Mouse (Mus musculus) macrophage (primary cell): ENCODE measurements at regions not wholly inside any gene's neighbourhood (a gene's known extent, or its start where the extent isn't known, plus 50 kb on each side); places are given as distances from the start of the nearest gene placed in this dataset.

ENCODE experiments used
- H3K27ac ChIP-seq: fragments of 350-480 bp; formaldehyde crosslinking; 2 replicates; pipeline ENCODE4 v1.9.0; 2021
- H3K36me3 ChIP-seq: fragments of 350-480 bp; formaldehyde crosslinking; 2 replicates; pipeline ENCODE4 v1.9.0; 2021; ENCODE audit errors: inconsistent target
- H3K4me3 ChIP-seq: fragments of 350-480 bp; formaldehyde crosslinking; 2 replicates; pipeline ENCODE4 v1.9.0; 2021; ENCODE audit errors: inconsistent target
- H3K79me2 ChIP-seq: fragments of 350-480 bp; formaldehyde crosslinking; 2 replicates; pipeline ENCODE4 v1.9.0; 2021; ENCODE audit errors: inconsistent target
- WGBS: methylation state at CpG from one replicate; pipeline ENCODE4 v1.1.7; 2026; ENCODE audit warnings: inconsistent platforms; ENCODE audit not compliant: missing documents; 5-methylcytosine and 5-hydroxymethylcytosine counted together

- WGBS, result 90% methylated on average over 7 of the region's 8 CpGs
- Histone ChIP-seq H3K79me2 (no peaks in the 10 kb centered on the region), H3K4me3 (no peak overlapping the region), H3K36me3 (no peaks in the 10 kb centered on the region), H3K27ac (no peak overlapping the region)
Measured at GRCm38 (mm10) chrX:11898280-11898679, 261.9 kb downstream of the Bcor start.

- WGBS, result 80% methylated on average over 5 of the region's 6 CpGs
- Histone ChIP-seq H3K79me2 (no peaks in the 10 kb centered on the region), H3K4me3 (no peak overlapping the region), H3K36me3 (no peaks in the 10 kb centered on the region), H3K27ac (no peak overlapping the region)
Measured at GRCm38 (mm10) chrX:11899051-11899450, 261.1 kb downstream of the Bcor start.

- Histone ChIP-seq H3K79me2 (no peaks in the 10 kb centered on the region), H3K27ac (no peak overlapping the region), H3K36me3 (no peaks in the 10 kb centered on the region), H3K4me3 (no peak overlapping the region)
- 76% methylated on average over 3 of the region's 3 CpGs for WGBS
Measured at GRCm38 (mm10) chrX:11899914-11900313, 260.2 kb downstream of the Bcor start.

- WGBS, result 82% methylated on average over 5 of the region's 5 CpGs
Measured at GRCm38 (mm10) chrX:11901791-11902190, 258.4 kb downstream of the Bcor start.

GRCm38 (mm10) chrX:11903116-11903700, 256.9 kb downstream of the Bcor start:
- 98% methylated on average over 4 of the region's 4 CpGs for WGBS
- H3K36me3 ChIP-seq, result no peaks in the 10 kb centered on the region
- no peak overlapping the region for H3K4me3 ChIP-seq
- H3K27ac ChIP-seq, result no peak overlapping the region
- H3K79me2 ChIP-seq, result no peaks in the 10 kb centered on the region

More at GRCm38 (mm10) chrX:11901791-11902190, 258.4 kb downstream of the Bcor start:
- Histone ChIP-seq H3K36me3 (no peaks in the 10 kb centered on the region), H3K4me3 (no peak overlapping the region), H3K79me2 (no peaks in the 10 kb centered on the region), H3K27ac (no peak overlapping the region)

- H3K4me3 ChIP-seq, result no peak overlapping the region
- H3K36me3 ChIP-seq, result no peaks in the 10 kb centered on the region
- no peaks in the 10 kb centered on the region for H3K79me2 ChIP-seq
- H3K27ac ChIP-seq, result no peak overlapping the region
- WGBS, result 81% methylated on average over 5 of the region's 5 CpGs
Measured at GRCm38 (mm10) chrX:11905231-11905630, 254.9 kb downstream of the Bcor start.

GRCm38 (mm10) chrX:11907167-11907566, 253.0 kb downstream of the Bcor start:
- Histone ChIP-seq H3K27ac (no peak overlapping the region), H3K36me3 (no peaks in the 10 kb centered on the region), H3K79me2 (no peaks in the 10 kb centered on the region), H3K4me3 (no peak overlapping the region)
- WGBS, result 77% methylated on average over 6 of the region's 6 CpGs

- H3K36me3 ChIP-seq, result no peaks in the 10 kb centered on the region
- 94% methylated on average over 10 of the region's 10 CpGs for WGBS
- no peaks in the 10 kb centered on the region for H3K79me2 ChIP-seq
- no peak overlapping the region for H3K27ac ChIP-seq
- no peak overlapping the region for H3K4me3 ChIP-seq
Measured at GRCm38 (mm10) chrX:11915984-11916383, 244.2 kb downstream of the Bcor start.

- 78% methylated on average over 2 of the region's 2 CpGs for WGBS
- Histone ChIP-seq H3K4me3 (no peak overlapping the region), H3K27ac (no peak overlapping the region), H3K79me2 (no peaks in the 10 kb centered on the region), H3K36me3 (no peaks in the 10 kb centered on the region)
Measured at GRCm38 (mm10) chrX:11920231-11920630, 239.9 kb downstream of the Bcor start.

- Histone ChIP-seq H3K27ac (no peak overlapping the region), H3K79me2 (no peaks in the 10 kb centered on the region), H3K4me3 (no peak overlapping the region), H3K36me3 (no peaks in the 10 kb centered on the region)
- 90% methylated on average over 3 of the region's 3 CpGs for WGBS
Measured at GRCm38 (mm10) chrX:11924639-11925302, 235.4 kb downstream of the Bcor start.

GRCm38 (mm10) chrX:11926868-11927535, 233.2 kb downstream of the Bcor start:
- no peak overlapping the region for H3K4me3 ChIP-seq
- H3K27ac ChIP-seq, result no peak overlapping the region
- no peaks in the 10 kb centered on the region for H3K36me3 ChIP-seq
- H3K79me2 ChIP-seq, result no peaks in the 10 kb centered on the region
- WGBS, result 77% methylated on average over 6 of the region's 10 CpGs

GRCm38 (mm10) chrX:11929448-11929847, 230.7 kb downstream of the Bcor start:
- 98% methylated on average over 6 of the region's 6 CpGs for WGBS

GRCm38 (mm10) chrX:11931432-11931831, 228.7 kb downstream of the Bcor start:
- WGBS, result 46% methylated on average over 4 of the region's 9 CpGs
- Histone ChIP-seq H3K27ac (no peak overlapping the region), H3K36me3 (no peaks in the 10 kb centered on the region), H3K79me2 (no peaks in the 10 kb centered on the region), H3K4me3 (no peak overlapping the region)

More at GRCm38 (mm10) chrX:11929448-11929847, 230.7 kb downstream of the Bcor start:
- H3K27ac ChIP-seq, result no peak overlapping the region
- no peak overlapping the region for H3K4me3 ChIP-seq
- H3K36me3 ChIP-seq, result no peaks in the 10 kb centered on the region
- no peaks in the 10 kb centered on the region for H3K79me2 ChIP-seq

- 55% methylated on average over 5 of the region's 5 CpGs for WGBS
- Histone ChIP-seq H3K36me3 (no peaks in the 10 kb centered on the region), H3K79me2 (no peaks in the 10 kb centered on the region), H3K27ac (no peak overlapping the region), H3K4me3 (no peak overlapping the region)
Measured at GRCm38 (mm10) chrX:11935337-11935736, 224.8 kb downstream of the Bcor start.

- Histone ChIP-seq H3K79me2 (no peaks in the 10 kb centered on the region), H3K27ac (no peak overlapping the region), H3K4me3 (no peak overlapping the region), H3K36me3 (no peaks in the 10 kb centered on the region)
- WGBS, result 88% methylated on average over 2 of the region's 2 CpGs
Measured at GRCm38 (mm10) chrX:11940246-11940645, 219.9 kb downstream of the Bcor start.
